Mouse (Mus musculus) embryonic fibroblast, embryonic 13.5 days (primary cell): Measurements from ENCODE around the gene Plk3.

ENCODE experiments used
- CTCF ChIP-seq: IDR thresholded peaks from 2 replicates; pipeline ENCODE4 v1.5.1; 2011; ENCODE audit warnings: mild to moderate bottlenecking, control low read depth, low read length, moderate library complexity, borderline replicate concordance; ENCODE audit not compliant: insufficient read depth
- POLR2A ChIP-seq: IDR thresholded peaks from 2 replicates; pipeline ENCODE4 v1.6.1; 2011; ENCODE audit warnings: low read depth, mild to moderate bottlenecking, control low read depth, low read length, moderate library complexity

- TF ChIP-seq CTCF = no peak
- no peak for TF ChIP-seq POLR2A
Measured at GRCm38 (mm10) chr4:117108524-117108849, 25.3 kb downstream of the Plk3 start.
